Mouse (Mus musculus) liver, embryonic 14.5 days (tissue): ENCODE data around the gene Cog1. TPM values are rescaled to one million over a fixed set of nuclear protein-coding genes. Genes with fewer than 3 reads are reported as not detected.

ENCODE experiments used
- ATAC-seq: fragments of 200-750 bp; cut with Nextera tagmentation; 2 replicates; pipeline ENCODE4 v1.8.0; 2017; ENCODE audit warnings: moderate number of reproducible peaks, mild to moderate bottlenecking, moderate library complexity; ENCODE audit not compliant: insufficient read depth
- DNase-seq, 3 experiments: peaks; one replicate each; pipeline ENCODE4 v3.0.0-alpha.2; 2012 to 2013; ENCODE audit warnings: low read depth in 3 of 3, low spot score in 3 of 3
- H3K27ac ChIP-seq: fragments of 300-500 bp; sonication (generic); 2 replicates; pipeline ENCODE4 v1.5.1; 2014; ENCODE audit warnings: moderate library complexity, mild to moderate bottlenecking, control low read depth, inconsistent platforms
- H3K27me3 ChIP-seq: fragments of 300-500 bp; sonication (generic); 2 replicates; pipeline ENCODE4 v1.6.1; 2014; ENCODE audit warnings: mild to moderate bottlenecking, low read length, moderate library complexity; ENCODE audit not compliant: control insufficient read depth, insufficient read depth
- H3K36me3 ChIP-seq: fragments of 300-500 bp; sonication (generic); replicated peaks from 2 replicates; pipeline ENCODE4 v1.6.1; 2014; ENCODE audit warnings: low read depth; ENCODE audit not compliant: control insufficient read depth, insufficient read depth
- H3K4me1 ChIP-seq, 2 experiments: fragments of 200-500 bp in 1 of 2; fragments of 300-500 bp in 1 of 2; sonication (generic) in 1 of 2; replicated peaks; 2 replicates each; pipeline ENCODE4 v1.6.1; 2012 to 2014; ENCODE audit warnings: antibody characterized with exemption in 1 of 2, inconsistent platforms in 1 of 2, low read length in 1 of 2; ENCODE audit not compliant: control insufficient read depth in 2 of 2, insufficient read depth in 2 of 2
- H3K4me2 ChIP-seq: fragments of 300-500 bp; sonication (generic); 2 replicates; pipeline ENCODE4 v1.6.1; 2014; ENCODE audit warnings: low read depth, mild to moderate bottlenecking, control low read depth, moderate library complexity
- H3K4me3 ChIP-seq, 2 experiments: fragments of 200-500 bp in 1 of 2; fragments of 300-500 bp in 1 of 2; sonication (generic) in 1 of 2; 2 replicates each; pipeline ENCODE4 v1.5.1; 2012 to 2014; ENCODE audit warnings: low read depth in 2 of 2, low read length in 2 of 2, mild to moderate bottlenecking in 2 of 2, control low read depth in 1 of 2, inconsistent platforms in 1 of 2, moderate library complexity in 1 of 2; ENCODE audit not compliant: insufficient read depth in 1 of 2
- H3K9ac ChIP-seq: fragments of 300-500 bp; sonication (generic); replicated peaks from 2 replicates; pipeline ENCODE4 v1.6.1; 2014; ENCODE audit warnings: mild to moderate bottlenecking, control low read depth, moderate library complexity
- H3K9me3 ChIP-seq: fragments of 300-500 bp; sonication (generic); 2 replicates; pipeline ENCODE4 v1.6.1; 2016; ENCODE audit warnings: low read length, mixed read lengths; ENCODE audit not compliant: control insufficient read depth
- CTCF ChIP-seq: IDR thresholded peaks from 2 replicates; pipeline ENCODE4 v1.5.1; 2016; ENCODE audit warnings: antibody characterized with exemption, low read depth, control low read depth
- EP300 ChIP-seq: IDR thresholded peaks from 2 replicates; pipeline ENCODE4 v1.6.1; 2016; ENCODE audit warnings: antibody characterized with exemption, low read depth
- WGBS: fragments of 180-500 bp; shearing (Covaris S2); extraction: QIAGEN DNeasy Blood & Tissue Kit; methylation state at CpG from one replicate; pipeline ENCODE4 v1.1.7; 2014; ENCODE audit not compliant: insufficient replicate concordance; 5-methylcytosine and 5-hydroxymethylcytosine counted together
- polyA plus RNA-seq, 2 experiments: library from polyadenylated mRNA; depleted of rRNA in 1 of 2; stranded (reverse) in 1 of 2; unstranded in 1 of 2; fragments of >200 nt; fragmentation: Nextera tagmentation in 1 of 2; extraction: Ambion mirVana in 1 of 2; gene quantifications; 2 replicates each; pipeline versions ENCODE4 v1.2.1 to v1.2.3; 2012 to 2014

Cog1 gene
- polyA plus RNA-seq, 2 experiments: 9.3 to 12.9 TPM

GRCm38 (mm10) chr11:113708629-113709213 lies 59.8 kb downstream of the Cog1 start:
- peaks cover 8% of the 10 kb centered on the region for H3K27me3 ChIP-seq
- H3K9ac ChIP-seq: no peak overlapping the region
- H3K4me3 ChIP-seq: no peak overlapping the region
- no peak overlapping the region for H3K27ac ChIP-seq
- TF ChIP-seq CTCF (no peak), EP300 (no peak)
- no peak overlapping the region for H3K4me2 ChIP-seq
- ATAC-seq (no peak), DNase-seq (no peak)
- H3K4me1 ChIP-seq: no peaks in the 10 kb centered on the region
- no peaks in the 10 kb centered on the region for H3K9me3 ChIP-seq
- 47% methylated on average over 19 of the region's 19 CpGs for WGBS
- H3K36me3 ChIP-seq: no peaks in the 10 kb centered on the region

DNA sequence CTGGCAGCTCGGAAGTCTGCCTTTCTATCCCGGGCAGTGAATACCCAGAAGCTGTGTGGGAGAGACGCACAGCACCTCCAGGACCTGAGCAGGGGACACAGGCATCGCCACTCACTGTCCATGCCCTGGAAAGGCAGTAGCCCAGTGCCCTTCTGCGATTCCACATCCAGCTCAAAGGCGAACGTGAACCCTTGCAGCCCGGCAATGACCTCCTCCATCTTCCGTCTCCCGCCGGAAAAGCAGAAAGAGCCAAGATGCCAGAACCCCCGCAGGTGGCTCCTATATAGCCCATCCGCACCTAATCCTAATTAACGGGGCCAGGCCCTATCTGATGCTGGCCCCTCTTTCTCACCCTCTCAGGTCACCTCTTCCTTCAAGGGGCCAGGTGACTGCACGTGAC lies 60.3 kb downstream of the Cog1 start:
- H3K4me3 ChIP-seq: no peak overlapping the region
- TF ChIP-seq EP300: no peak
- no peak for TF ChIP-seq CTCF
- H3K4me1 ChIP-seq: no peaks in the 10 kb centered on the region
- DNase-seq (no peak), ATAC-seq (no peak)
- no peak overlapping the region for H3K27ac ChIP-seq
- no peaks in the 10 kb centered on the region for H3K36me3 ChIP-seq
- no peak overlapping the region for H3K9ac ChIP-seq
- 27% methylated on average over 15 of the region's 15 CpGs for WGBS
- no peaks in the 10 kb centered on the region for H3K9me3 ChIP-seq
- no peak overlapping the region for H3K4me2 ChIP-seq
- peaks cover 8% of the 10 kb centered on the region for H3K27me3 ChIP-seq

GRCm38 (mm10) chr11:113709731-113710256 lies 60.8 kb downstream of the Cog1 start, which contains the start of gene Cpsf4l:
Gene Cpsf4l, minus strand, starts transcription at chr11:113710017.
- no peak within 1 kb of the TSS for H3K4me2 ChIP-seq
- no peak for TF ChIP-seq CTCF
- no peak for TF ChIP-seq EP300
- no peak within 1 kb of the TSS for H3K27ac ChIP-seq

DNA sequence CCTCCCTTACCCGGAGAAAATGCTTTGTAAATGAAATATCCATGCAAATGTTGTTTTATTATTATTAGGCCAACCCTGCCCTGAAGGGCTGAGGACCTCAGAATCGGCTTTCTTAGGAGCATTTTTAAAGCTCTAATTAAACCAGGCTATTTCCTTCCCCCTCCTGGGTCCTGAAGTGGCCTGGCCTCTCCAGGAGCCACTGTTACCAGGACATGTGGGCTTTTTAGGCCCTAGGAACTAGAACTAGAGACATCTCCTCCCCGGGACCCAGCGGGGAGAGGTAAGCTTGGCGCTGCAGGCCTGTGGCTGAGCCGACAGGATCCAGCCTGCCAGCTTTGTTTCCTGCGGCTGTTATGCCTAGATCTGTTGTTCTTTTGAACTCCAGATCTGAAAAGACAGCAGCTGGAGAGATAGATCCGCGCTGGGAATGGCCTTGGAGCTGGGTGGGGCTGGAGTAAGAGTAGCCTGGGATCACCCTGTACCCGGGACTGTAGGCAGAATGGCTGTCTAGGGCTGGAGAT lies 61.3 kb downstream of the Cog1 start:
- TF ChIP-seq CTCF (no peak), EP300 (no peak)
- Histone ChIP-seq H3K4me1 (no peaks in the 10 kb centered on the region), H3K4me3 (no peak overlapping the region), H3K4me2 (no peak overlapping the region), H3K9ac (no peak overlapping the region), H3K36me3 (no peaks in the 10 kb centered on the region), H3K27ac (no peak overlapping the region), H3K27me3 (peaks cover 8% of the 10 kb centered on the region), H3K9me3 (no peaks in the 10 kb centered on the region)
- 19% methylated on average over 10 of the region's 10 CpGs for WGBS
- ATAC-seq (no peak), DNase-seq (no peak)

More at GRCm38 (mm10) chr11:113709731-113710256, 60.8 kb downstream of the Cog1 start, which contains the start of gene Cpsf4l:
- Histone ChIP-seq H3K4me1 (no peaks in the 10 kb centered on the region), H3K9ac (no peak within 1 kb of the TSS), H3K27me3 (peaks cover 8% of the 10 kb centered on the region), H3K9me3 (no peaks in the 10 kb centered on the region), H3K4me3 (no peak within 1 kb of the TSS), H3K36me3 (no peaks in the 10 kb centered on the region)
- ATAC-seq: no peak
- whole genome bisulfite sequencing: 25% methylated on average over 11 of the region's 11 CpGs
- DNase-seq: no peak

DNA sequence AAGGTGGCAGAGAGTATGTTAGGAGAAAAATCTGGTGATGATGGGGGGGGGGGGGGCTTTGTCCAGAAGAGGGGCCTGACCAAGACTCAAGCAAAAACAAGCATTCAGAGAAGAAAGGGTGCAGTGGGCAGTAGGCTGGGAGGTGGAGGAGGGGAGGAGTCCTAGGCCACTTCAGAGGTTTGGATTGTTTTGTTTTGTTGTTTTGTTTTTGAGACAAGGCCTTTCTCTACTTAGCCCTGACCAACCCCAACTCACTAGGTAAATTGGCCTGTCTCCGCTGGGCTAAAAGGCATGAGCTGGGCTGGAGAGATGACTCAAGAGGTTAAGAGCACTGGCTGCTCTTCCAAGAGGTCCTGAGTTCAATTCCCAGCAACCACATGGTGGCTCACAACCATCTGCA lies 62.1 kb downstream of the Cog1 start:
- ATAC-seq: no peak
- WGBS: 75% methylated on average over 1 of the region's 1 CpGs
- Histone ChIP-seq H3K36me3 (no peaks in the 10 kb centered on the region), H3K4me1 (no peaks in the 10 kb centered on the region), H3K27ac (no peak overlapping the region), H3K4me3 (no peak overlapping the region), H3K9ac (no peak overlapping the region), H3K4me2 (no peak overlapping the region), H3K27me3 (peaks cover 8% of the 10 kb centered on the region), H3K9me3 (no peaks in the 10 kb centered on the region)
- DNase-seq: no peak
- no peak for TF ChIP-seq CTCF
- no peak for TF ChIP-seq EP300
